Mouse (Mus musculus) liver, adult (tissue): Measurements from ENCODE around the gene Atp2a2.

Experiments
- GATA4 ChIP-seq: IDR thresholded peaks from 2 replicates; pipeline ENCODE4 v1.6.1; 2014; ENCODE audit warnings: mild to moderate bottlenecking, low read length; ENCODE audit not compliant: insufficient replicate concordance

Gene Atp2a2

GRCm38 (mm10) chr5:122526405-122526804 lies 24.4 kb upstream of the Atp2a2 start:
- no peak for TF ChIP-seq GATA4

GRCm38 (mm10) chr5:122525238-122525931 lies 23.4 kb upstream of the Atp2a2 start:
- TF ChIP-seq GATA4, result no peak

GRCm38 (mm10) chr5:122524854-122525237 lies 22.8 kb upstream of the Atp2a2 start:
- no peak for TF ChIP-seq GATA4

GRCm38 (mm10) chr5:122524244-122524643 lies 22.2 kb upstream of the Atp2a2 start:
- TF ChIP-seq GATA4, result no peak

- no peak for TF ChIP-seq GATA4
Observed at GRCm38 (mm10) chr5:122521130-122521473, 19.1 kb upstream of the Atp2a2 start.

GRCm38 (mm10) chr5:122520254-122521129 lies 18.5 kb upstream of the Atp2a2 start:
- no peak for TF ChIP-seq GATA4

GRCm38 (mm10) chr5:122519043-122519660 lies 17.1 kb upstream of the Atp2a2 start:
- TF ChIP-seq GATA4, result no peak

- no peak for TF ChIP-seq GATA4
Observed at GRCm38 (mm10) chr5:122518247-122518646, 16.2 kb upstream of the Atp2a2 start.

- TF ChIP-seq GATA4, result no peak
Observed at GRCm38 (mm10) chr5:122516901-122517300, 14.9 kb upstream of the Atp2a2 start.

- no peak for TF ChIP-seq GATA4
Observed at GRCm38 (mm10) chr5:122516029-122516730, 14.2 kb upstream of the Atp2a2 start.

GRCm38 (mm10) chr5:122514127-122514521 lies 12.1 kb upstream of the Atp2a2 start:
- no peak for TF ChIP-seq GATA4

- TF ChIP-seq GATA4, result no peak
Observed at GRCm38 (mm10) chr5:122513421-122514126, 11.5 kb upstream of the Atp2a2 start.

GRCm38 (mm10) chr5:122512011-122512410 lies 10.0 kb upstream of the Atp2a2 start:
- TF ChIP-seq GATA4, result no peak

- TF ChIP-seq GATA4, result no peak
Observed at GRCm38 (mm10) chr5:122511405-122511804, 9.4 kb upstream of the Atp2a2 start.
